Mouse (Mus musculus): Measurements from ENCODE around the gene Med23.

DNA sequence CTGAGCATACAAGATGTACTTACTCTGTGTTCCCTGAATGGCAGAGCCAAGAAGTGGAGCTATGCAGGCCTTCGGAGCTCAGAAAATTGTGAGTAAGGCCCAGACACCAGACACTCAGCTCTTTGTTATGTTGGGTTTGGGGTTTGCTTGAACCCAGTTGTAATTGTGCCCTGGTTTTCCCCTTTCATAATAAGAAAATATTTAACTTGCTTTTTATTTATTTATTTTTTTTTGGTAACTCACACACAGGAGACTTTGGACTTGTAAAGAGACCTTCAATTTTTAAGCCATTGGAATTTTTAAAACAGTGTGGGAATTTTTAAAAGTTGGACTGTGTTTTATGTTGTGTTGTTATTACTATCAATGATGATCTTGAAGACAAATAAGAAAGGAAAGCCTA is 27.1 kb upstream of the Med23 start, which contains the start of gene Enpp3:
- TF ChIP-seq CTCF (IDR thresholded peaks at IDR 0.05; ENCODE audit: low read depth) = no peak
- TF ChIP-seq EP300 (IDR thresholded peaks at IDR 0.05; ENCODE audit: low read depth) = no peak
